Mouse (Mus musculus) frontal cortex, postnatal 25 days (tissue): Measurements from ENCODE around the gene Tinagl1.

Experiments
- DNase-seq, 2 experiments: peaks; one replicate each; pipeline ENCODE4 v3.0.0; 2022; ENCODE audit warnings: low spot score in 2 of 2

Tinagl1 gene

DNA sequence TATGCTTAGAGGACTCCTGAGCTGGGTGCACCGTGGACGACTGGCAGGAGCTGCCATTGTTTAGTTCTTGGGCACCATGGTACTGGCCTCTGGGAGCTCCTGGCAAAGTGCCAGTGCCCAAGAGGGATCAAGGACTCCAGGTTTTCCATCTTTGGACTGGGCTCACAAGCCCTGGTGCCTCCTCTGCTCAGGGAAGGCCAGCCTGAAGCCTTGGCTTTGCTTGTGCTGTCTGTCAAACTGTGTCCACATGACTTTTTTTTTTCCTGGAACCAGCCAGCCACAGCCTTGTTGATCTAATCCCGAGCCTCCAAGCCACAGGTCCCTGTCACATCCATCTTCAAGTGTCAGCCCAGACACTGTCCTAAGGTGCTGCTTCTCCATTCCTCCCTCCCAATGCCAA, 33.1 kb downstream of the Tinagl1 start:
- no peak for DNase-seq

DNA sequence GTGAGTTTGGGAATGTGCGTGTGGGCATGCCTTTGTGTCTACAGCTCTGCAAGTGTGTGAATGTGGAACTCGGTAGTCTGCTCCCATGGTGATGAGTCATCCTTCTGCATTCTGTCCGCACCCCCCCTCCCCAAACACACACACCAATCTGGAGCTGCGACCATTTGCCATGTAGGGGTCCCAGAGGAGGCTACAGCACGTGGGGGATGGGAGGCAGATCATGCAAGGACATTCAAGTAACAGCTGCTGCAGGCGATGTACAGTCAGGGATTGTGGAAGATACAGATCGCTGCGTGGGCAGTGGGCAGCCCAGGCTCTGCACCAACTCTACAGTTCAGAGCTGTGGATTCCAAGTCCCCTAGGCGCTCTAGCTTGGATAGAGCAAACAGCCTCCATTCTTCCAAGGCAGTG, 33.9 kb downstream of the Tinagl1 start:
- DNase-seq: peak; percentile 38 to 60

DNA sequence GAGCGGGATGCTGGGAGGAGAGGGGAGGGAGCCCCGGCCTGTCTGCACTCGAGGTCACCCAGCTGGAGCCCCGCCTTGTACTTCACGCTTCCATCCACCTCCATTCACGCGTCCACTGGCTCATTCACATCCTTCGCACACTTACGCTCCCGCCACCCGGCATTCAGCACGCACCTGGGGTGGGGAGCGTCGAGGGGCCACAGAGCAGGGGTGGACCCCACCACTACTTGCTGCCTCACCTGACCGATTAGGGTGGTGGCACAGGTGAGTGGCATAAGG, 35.8 kb downstream of the Tinagl1 start, which contains the start of gene Hcrtr1:
Gene Hcrtr1 (minus strand): TSS at position 146 of the 279 bp plus-strand sequence.
- DNase-seq: no peak

DNA sequence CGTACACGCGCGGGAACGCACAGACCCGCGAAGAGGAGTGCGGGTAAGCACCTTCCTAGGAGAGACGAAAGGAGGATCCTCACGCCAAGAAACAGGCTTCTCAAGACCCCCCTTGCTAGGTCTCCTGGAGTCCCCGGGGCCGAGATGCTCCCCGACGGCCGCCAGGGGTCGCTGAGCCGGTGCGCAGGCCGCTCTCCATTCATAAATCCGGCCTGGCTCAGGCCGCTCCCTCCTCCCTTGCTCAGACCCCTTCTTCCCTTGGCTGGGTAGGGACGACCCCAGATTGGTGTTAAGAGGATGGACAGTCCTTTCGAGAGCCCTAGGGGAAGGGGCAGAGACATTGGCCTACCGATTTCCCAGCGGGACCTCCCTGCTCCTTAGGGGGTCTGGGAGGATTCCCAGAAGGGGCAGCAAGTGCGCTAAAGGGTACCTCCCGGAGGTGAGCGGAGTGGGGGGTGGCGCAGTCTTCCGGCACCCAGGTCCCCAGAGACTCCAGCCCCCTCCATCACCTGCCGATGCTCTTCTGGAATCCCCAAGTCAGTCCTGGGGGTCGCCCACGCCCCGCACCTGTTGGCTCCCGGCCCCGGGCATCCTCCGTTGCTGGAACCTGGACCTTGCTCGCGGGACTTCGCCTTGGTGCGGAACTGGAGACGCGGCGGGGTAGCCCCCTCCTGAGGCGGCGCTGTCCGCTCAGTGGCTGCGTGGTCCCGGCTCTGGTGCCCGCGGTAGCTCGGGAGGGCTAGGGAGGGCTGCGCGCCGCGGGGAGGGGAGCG, 36.3 kb downstream of the Tinagl1 start:
- DNase-seq: peak; percentile 33 to 54

DNA sequence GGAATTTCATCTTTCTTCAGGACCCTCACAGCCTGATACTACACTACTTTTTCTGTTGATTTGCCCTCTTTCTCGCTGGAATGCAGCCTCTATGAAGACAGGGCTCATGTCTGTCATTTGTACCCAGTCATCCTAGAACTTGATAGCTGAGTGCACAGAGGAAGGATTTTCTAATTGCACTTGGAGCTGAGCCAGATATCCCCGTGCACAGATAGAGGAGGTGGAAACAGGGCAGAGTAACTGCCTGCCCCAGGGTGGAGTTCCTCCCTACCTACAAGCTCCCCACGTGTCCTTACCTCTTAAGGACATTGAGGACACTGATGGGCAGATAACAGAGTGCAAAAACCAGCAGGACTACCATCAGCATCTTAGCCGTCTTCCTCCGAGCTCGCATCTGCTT, 41.5 kb downstream of the Tinagl1 start:
- no peak for DNase-seq

DNA sequence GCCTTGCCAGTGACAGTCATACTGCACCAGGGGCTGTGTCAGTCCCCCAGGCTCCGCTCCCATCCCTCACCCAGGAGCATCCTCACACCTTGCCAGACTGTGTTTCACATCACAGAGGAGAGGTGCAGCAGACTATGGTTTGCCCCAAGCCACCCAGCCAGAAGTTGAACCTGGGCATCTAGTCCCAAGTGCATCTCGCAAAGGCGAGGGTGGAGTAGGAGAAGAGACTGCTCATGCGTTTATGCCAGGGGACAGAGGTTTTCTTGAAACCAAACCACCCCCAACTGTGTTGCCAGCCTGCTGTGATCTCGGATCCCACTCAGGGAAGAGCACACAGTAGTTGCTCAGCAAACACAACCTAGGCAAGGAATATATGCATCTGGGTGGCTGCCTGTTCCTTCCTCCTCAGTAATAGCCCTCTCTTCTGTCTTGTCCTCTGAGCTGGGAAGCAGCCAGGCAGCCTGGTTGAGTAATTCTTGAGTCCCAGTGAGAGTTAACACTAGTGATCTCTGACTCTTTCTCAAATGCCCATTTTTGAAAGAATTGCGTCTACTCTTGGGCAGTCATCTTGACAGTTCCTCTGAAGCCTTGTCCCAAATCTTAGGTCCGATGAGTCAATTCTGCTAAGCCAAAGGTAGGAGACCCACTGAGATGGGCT, 43.3 kb downstream of the Tinagl1 start:
- DNase-seq: no peak

DNA sequence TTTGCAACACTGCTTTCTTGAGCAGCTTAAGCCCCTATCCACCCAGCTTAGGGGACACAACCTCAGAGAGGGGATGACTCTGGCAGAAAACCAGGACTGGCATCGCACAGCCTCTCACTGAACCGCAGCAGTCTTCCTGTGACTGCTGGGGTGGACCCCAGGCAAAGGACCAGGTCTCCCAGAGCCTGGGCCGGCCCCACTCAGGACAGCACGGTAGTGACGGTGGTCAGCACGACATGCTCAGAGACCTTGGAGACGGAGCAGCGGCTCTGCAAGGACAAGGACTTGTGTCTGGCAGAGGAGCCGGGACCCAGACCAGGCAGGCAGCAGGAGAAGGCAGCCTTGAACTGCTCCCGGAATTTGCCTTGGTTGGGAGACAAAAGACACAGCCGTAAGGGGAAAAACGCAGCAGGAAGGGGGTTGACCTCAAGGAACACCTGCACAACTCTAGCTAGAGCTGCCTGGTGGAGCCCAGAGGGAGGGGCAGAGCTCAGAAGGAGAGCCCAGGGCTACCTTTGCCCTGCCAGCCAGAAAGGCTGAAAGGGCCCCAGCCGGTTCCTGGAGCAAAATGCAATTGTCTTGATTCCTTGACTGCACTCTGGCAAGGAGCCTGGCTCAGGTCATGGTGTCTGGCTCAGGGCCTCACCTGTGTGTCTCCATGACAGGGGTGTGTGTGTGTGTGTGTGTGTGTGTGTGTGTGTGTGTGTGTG, 44.1 kb downstream of the Tinagl1 start:
- no peak for DNase-seq

DNA sequence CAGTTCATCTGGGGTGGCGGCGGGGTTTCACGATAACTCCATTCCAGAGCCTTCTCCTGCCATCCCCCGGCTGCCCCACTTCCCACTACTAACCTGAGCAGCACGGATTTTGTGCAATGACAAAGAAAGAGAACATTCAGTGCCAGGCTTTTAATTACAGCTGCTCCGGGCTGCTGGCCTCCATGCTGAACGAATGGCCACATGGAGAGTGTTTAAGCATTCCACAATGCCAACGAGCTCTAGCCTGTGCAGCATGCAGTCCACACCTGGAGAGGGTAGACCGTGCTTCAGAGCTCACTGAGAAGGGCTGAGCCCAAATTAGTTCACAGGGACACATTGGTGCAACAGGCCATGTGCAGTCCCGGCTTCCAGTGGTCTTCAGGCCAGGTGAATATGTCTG, 44.8 kb downstream of the Tinagl1 start:
- no peak for DNase-seq

DNA sequence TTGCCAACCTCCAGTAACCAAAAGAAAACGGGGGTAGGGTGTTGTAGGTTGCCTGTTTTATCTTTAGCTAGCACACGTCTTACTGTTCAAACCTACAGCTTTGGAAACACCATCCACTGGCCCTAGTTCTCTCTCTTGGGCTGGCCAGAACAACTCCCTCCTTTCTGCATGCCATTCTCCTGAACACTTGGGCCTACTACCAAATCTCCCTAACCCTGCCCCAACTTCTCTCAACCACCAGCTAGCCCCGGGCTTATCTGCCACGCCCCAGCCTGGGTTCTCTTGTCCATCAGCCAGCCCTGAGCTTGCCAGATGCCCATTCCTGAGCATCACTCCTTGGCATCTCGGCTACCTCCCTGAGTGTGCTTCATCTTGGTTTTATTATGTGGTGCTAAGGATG, 46.0 kb downstream of the Tinagl1 start:
- no peak for DNase-seq

DNA sequence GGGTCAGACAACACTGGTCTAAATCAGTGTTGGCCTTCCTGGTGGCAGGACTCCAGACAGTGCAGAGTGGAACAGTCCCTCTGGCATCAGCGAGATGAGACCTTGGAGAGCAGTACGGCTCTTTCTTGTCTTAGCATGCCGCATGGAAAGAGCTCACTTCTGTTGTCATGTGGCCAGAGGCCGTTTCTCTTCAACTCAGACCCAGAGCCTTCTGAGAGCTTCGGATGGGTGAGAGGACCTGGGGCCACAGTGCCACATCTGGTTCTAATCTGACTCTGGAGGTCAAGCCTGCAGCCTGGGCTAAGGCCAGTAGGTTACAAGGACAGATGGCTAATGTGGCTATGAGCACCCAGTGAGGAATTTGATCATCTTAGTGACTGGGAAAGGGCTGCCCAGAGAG, 49.0 kb downstream of the Tinagl1 start:
- no peak for DNase-seq

DNA sequence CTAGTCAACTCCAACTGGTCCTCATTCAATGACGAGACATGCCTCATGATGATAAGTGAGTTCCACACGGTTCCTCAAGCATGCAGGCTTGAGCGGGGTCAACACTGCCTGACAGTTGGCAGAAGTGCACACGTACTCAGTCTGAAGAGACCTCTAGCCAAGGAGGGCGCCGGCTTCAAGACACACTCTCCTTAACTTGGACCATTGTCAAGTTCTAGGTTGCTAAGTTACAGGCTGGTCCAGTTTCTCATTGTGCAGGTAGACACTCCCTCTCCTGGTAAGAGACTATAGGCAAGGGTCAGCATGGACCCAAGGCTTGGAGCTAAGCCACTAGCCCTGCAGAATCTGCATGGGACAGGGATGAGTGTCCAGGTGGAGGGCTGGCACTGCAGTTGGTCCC, 49.8 kb downstream of the Tinagl1 start:
- no peak for DNase-seq

DNA sequence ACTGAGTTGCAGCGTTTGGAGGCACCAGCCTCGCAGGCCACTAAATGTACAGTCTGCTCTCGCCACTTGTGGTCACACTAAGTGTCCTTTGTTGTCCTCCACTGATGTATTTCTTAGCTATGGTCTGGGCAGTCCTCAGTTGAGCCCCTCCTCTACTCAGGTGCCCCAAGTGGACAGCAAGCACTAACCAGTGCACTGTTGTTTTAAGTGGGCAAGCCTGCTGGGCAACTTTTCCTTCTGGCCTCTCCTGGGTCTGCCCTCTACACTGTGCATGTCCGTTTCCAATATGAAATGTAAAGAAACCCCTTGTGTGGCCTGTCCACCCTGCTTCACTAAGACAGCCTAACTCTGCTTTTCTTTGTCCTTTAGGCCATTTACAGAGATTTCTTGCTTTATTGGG, 50.8 kb downstream of the Tinagl1 start:
- DNase-seq: no peak

DNA sequence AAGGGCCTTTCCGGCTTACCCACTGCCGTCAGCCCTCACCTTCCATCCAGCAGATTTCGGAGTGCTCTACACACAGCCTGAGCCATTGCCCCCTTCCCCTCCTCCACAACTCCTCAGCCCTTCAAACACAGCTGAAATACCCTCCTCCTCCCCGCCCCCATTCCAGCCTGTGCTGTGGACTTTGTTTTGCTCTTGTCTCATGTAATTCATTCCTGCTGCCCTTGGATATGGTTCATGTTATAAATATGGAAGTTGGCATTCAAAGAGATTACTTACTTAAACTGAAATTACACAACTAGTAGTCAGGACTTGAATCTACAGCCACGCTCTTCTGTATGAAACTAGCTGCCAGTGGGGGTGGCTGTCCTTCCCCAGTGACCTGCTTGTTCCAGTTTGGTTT, 51.9 kb downstream of the Tinagl1 start:
- DNase-seq: no peak

DNA sequence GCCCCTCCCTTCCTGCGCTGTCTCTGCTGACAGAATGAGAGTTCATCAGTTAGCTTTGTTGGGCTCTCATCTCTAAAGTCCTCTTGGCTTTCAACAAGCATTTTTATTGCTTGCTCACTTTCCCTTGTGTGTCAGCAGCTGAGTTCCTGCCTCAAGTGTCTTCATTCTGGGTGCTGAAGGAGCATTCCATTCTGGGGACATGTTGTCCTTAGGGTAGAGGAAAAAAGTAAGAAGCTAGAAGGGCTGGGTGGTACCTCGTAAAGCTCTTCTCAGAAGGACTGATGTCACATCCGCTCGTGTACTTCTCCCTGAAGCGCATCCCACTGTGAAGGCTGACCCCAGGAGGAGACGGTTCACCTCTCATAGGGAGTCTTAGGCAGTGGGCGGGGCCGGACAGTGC, 53.4 kb downstream of the Tinagl1 start:
- DNase-seq: no peak

DNA sequence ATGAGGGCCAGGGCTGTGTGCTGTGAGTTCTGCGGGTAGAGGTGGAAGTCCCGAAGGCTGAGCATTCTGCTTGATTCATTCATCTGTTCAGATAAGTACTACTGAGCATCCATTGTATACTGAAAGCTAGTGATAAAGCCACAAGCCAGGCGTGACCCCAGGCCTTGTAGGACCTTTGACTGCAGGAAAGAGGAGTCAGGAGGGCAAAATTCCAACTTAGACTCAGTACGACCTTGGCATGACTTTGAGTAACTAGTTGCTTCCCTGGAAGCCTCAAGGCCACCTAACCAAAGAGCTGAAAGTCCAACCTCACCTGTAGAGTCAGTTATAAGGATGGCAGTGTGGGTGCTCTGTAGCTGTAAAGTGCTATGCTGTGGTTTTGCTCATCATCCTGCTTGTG, 54.2 kb downstream of the Tinagl1 start:
- no peak for DNase-seq
